Mouse (Mus musculus) lung, embryonic 14.5 days (tissue): ENCODE results near the gene Babam2. TPM values are rescaled to one million over a fixed set of nuclear protein-coding genes. Genes with fewer than 3 reads are reported as not detected.

Experiments used
- ATAC-seq: fragments of 200-750 bp; cut with Nextera tagmentation; 2 replicates; pipeline ENCODE4 v1.8.0; 2017; ENCODE audit warnings: mild to moderate bottlenecking, moderate TSS enrichment, moderate library complexity; ENCODE audit not compliant: insufficient read depth
- DNase-seq: peaks from one replicate; pipeline ENCODE4 v3.0.0-alpha.2; 2015
- H3K27ac ChIP-seq: fragments of 300-500 bp; sonication (generic); 2 replicates; pipeline ENCODE4 v1.5.1; 2014; ENCODE audit warnings: low read depth, mild to moderate bottlenecking, moderate library complexity
- H3K27me3 ChIP-seq: fragments of 300-500 bp; sonication (generic); 2 replicates; pipeline ENCODE4 v1.6.1; 2014; ENCODE audit warnings: low read length, control low read depth; ENCODE audit not compliant: insufficient read depth
- H3K36me3 ChIP-seq: fragments of 300-500 bp; sonication (generic); 2 replicates; pipeline ENCODE4 v1.6.1; 2014; ENCODE audit warnings: control low read depth; ENCODE audit not compliant: insufficient read depth
- H3K4me1 ChIP-seq: fragments of 300-500 bp; sonication (generic); 2 replicates; pipeline ENCODE4 v1.6.1; 2014; ENCODE audit warnings: antibody characterized with exemption, control low read depth; ENCODE audit not compliant: insufficient read depth
- H3K4me2 ChIP-seq: fragments of 300-500 bp; sonication (generic); 2 replicates; pipeline ENCODE4 v1.6.1; 2014; ENCODE audit warnings: mild to moderate bottlenecking
- H3K4me3 ChIP-seq: fragments of 300-500 bp; sonication (generic); 2 replicates; pipeline ENCODE4 v1.5.1; 2014; ENCODE audit warnings: low read depth, low read length
- H3K9ac ChIP-seq: fragments of 300-500 bp; sonication (generic); 2 replicates; pipeline ENCODE4 v1.6.1; 2014
- H3K9me3 ChIP-seq: fragments of 300-500 bp; sonication (generic); 2 replicates; pipeline ENCODE4 v1.6.1; 2016; ENCODE audit warnings: low read depth, low read length, control low read depth
- CTCF ChIP-seq: IDR thresholded peaks from 2 replicates; pipeline ENCODE4 v1.5.1; 2016; ENCODE audit warnings: antibody characterized with exemption, low read depth
- WGBS: fragments of 180-500 bp; shearing (Covaris S2); extraction: QIAGEN DNeasy Blood & Tissue Kit; methylation state at CpG from one replicate; pipeline ENCODE4 v1.1.7; 2014; 5-methylcytosine and 5-hydroxymethylcytosine counted together
- polyA plus RNA-seq: library from polyadenylated mRNA; unstranded; fragments of >200 nt; fragmentation: Nextera tagmentation; extraction: Ambion mirVana; gene quantifications from 2 replicates; pipeline ENCODE4 v1.2.1, GENCODE M21; 2014

Babam2 gene
- polyA plus RNA-seq, 1 experiment from 2014 or later, result 39.2 TPM

- Histone ChIP-seq H3K27me3 (no peaks in the 10 kb centered on the region), H3K9ac (no peak overlapping the region), H3K9me3 (no peaks in the 10 kb centered on the region), H3K36me3 (no peaks in the 10 kb centered on the region), H3K4me3 (no peak overlapping the region), H3K27ac (no peak overlapping the region), H3K4me2 (no peak overlapping the region), H3K4me1 (0 out of 2 replicates have a peak, but pooled peaks cover 3% of the 10 kb centered on the region)
- ATAC-seq (no peak), DNase-seq (no peak)
- WGBS, result 94% methylated on average over 2 of the region's 2 CpGs
- TF ChIP-seq CTCF, result no peak
Measured at GRCm38 (mm10) chr5:32085566-32085965, 388.1 kb downstream of the Babam2 start.

- no peak overlapping the region for H3K4me3 ChIP-seq
- H3K27me3 ChIP-seq, result no peaks in the 10 kb centered on the region
- DNase-seq (no peak), ATAC-seq (no peak)
- TF ChIP-seq CTCF, result no peak
- H3K9me3 ChIP-seq, result no peaks in the 10 kb centered on the region
- no peaks in the 10 kb centered on the region for H3K4me1 ChIP-seq
- H3K27ac ChIP-seq, result no peak overlapping the region
- H3K36me3 ChIP-seq, result no peaks in the 10 kb centered on the region
- no peak overlapping the region for H3K9ac ChIP-seq
- no peak overlapping the region for H3K4me2 ChIP-seq
- 81% methylated on average over 2 of the region's 2 CpGs for WGBS
Measured at GRCm38 (mm10) chr5:32085971-32086370, 388.5 kb downstream of the Babam2 start.

- H3K9ac ChIP-seq, result no peak overlapping the region
- no peak for ATAC-seq
- WGBS, result 82% methylated on average over 6 of the region's 6 CpGs
- TF ChIP-seq CTCF, result no peak
- H3K27ac ChIP-seq, result no peak overlapping the region
- no peak overlapping the region for H3K4me2 ChIP-seq
- no peaks in the 10 kb centered on the region for H3K9me3 ChIP-seq
- H3K4me1 ChIP-seq, result no peaks in the 10 kb centered on the region
- no peak overlapping the region for H3K4me3 ChIP-seq
- no peak for DNase-seq
- H3K36me3 ChIP-seq, result no peaks in the 10 kb centered on the region
- H3K27me3 ChIP-seq, result no peaks in the 10 kb centered on the region
Measured at GRCm38 (mm10) chr5:32086526-32087090, 389.1 kb downstream of the Babam2 start.

- H3K4me1 ChIP-seq, result no peaks in the 10 kb centered on the region
- no peak for TF ChIP-seq CTCF
- no peaks in the 10 kb centered on the region for H3K27me3 ChIP-seq
- no peak overlapping the region for H3K4me2 ChIP-seq
- H3K36me3 ChIP-seq, result no peaks in the 10 kb centered on the region
- no peak overlapping the region for H3K9ac ChIP-seq
- H3K9me3 ChIP-seq, result no peaks in the 10 kb centered on the region
- H3K27ac ChIP-seq, result no peak overlapping the region
- no peak overlapping the region for H3K4me3 ChIP-seq
- ATAC-seq, result no peak
- 24% methylated on average over 5 of the region's 5 CpGs for WGBS
- no peak for DNase-seq
Measured at GRCm38 (mm10) chr5:32089481-32089880, 392.0 kb downstream of the Babam2 start.

- no peak for TF ChIP-seq CTCF
- Histone ChIP-seq H3K27ac (no peak overlapping the region), H3K36me3 (no peaks in the 10 kb centered on the region), H3K4me3 (no peak overlapping the region), H3K9ac (no peak overlapping the region), H3K9me3 (no peaks in the 10 kb centered on the region), H3K4me1 (no peaks in the 10 kb centered on the region), H3K4me2 (no peak overlapping the region), H3K27me3 (no peaks in the 10 kb centered on the region)
- DNase-seq (no peak), ATAC-seq (no peak)
Measured at GRCm38 (mm10) chr5:32092281-32092680, 394.8 kb downstream of the Babam2 start.

GRCm38 (mm10) chr5:32098691-32099090 is 401.2 kb downstream of the Babam2 start:
- WGBS, result 62% methylated on average over 3 of the region's 3 CpGs
- ATAC-seq (no peak), DNase-seq (no peak)
- Histone ChIP-seq H3K4me2 (no peak overlapping the region), H3K4me3 (no peak overlapping the region), H3K27ac (no peak overlapping the region), H3K4me1 (peaks cover 10% of the 10 kb centered on the region; the same call in 1 of the 2 replicates), H3K36me3 (no peaks in the 10 kb centered on the region), H3K9me3 (no peaks in the 10 kb centered on the region), H3K9ac (no peak overlapping the region), H3K27me3 (no peaks in the 10 kb centered on the region)
- no peak for TF ChIP-seq CTCF

GRCm38 (mm10) chr5:32102484-32102883 is 405.0 kb downstream of the Babam2 start:
- ATAC-seq, result peak; percentile 88
- no peaks in the 10 kb centered on the region for H3K36me3 ChIP-seq
- no peak for TF ChIP-seq CTCF
- H3K4me1 ChIP-seq, result peaks cover 10% of the 10 kb centered on the region; the same call in 1 of the 2 replicates
- 18% methylated on average over 5 of the region's 5 CpGs for WGBS
- no peak overlapping the region for H3K9ac ChIP-seq
- DNase-seq, result peak; percentile 92
- no peak overlapping the region for H3K4me3 ChIP-seq
- H3K27ac ChIP-seq, result peak overlapping the region; percentile 69
- no peaks in the 10 kb centered on the region for H3K27me3 ChIP-seq
- no peaks in the 10 kb centered on the region for H3K9me3 ChIP-seq
- H3K4me2 ChIP-seq, result 0 out of 2 replicates have a peak overlapping the region, but pooled peaks have one; percentile 7
